Mouse (Mus musculus): Measurements from ENCODE around the gene Acot5.
"Not testable (repeated sequence)": the region's sequence is repeated elsewhere in the genome, so short reads cannot be mapped to it uniquely, and the experiment has no call there.

Acot5 gene

GRCm38 (mm10) chr12:84062336-84062735 is 6.8 kb upstream of the Acot5 start:
- in situ Hi-C loops (cut with MboI) = no loop called here

GRCm38 (mm10) chr12:84063228-84063627 is 5.9 kb upstream of the Acot5 start:
- in situ Hi-C loops (cut with MboI) = no loop called here

GRCm38 (mm10) chr12:84063833-84064232 is 5.3 kb upstream of the Acot5 start:
- in situ Hi-C loops (cut with MboI) = no loop called here

GRCm38 (mm10) chr12:84064621-84065020 is 4.5 kb upstream of the Acot5 start:
- in situ Hi-C loops (cut with MboI) = no loop called here

GRCm38 (mm10) chr12:84067752-84068151 is 1.4 kb upstream of the Acot5 start:
- in situ Hi-C loops (cut with MboI) = no loop called here

- in situ Hi-C loops (cut with MboI) = no loop called here
Observed at GRCm38 (mm10) chr12:84068296-84068695, 829 bp upstream of the Acot5 start.

GRCm38 (mm10) chr12:84069582-84069981 is 457 bp downstream of the Acot5 start:
- in situ Hi-C loops (cut with MboI) = not testable (repeated sequence)

- in situ Hi-C loops (cut with MboI) = no loop called here
Observed at GRCm38 (mm10) chr12:84071696-84072095, 2.6 kb downstream of the Acot5 start.

GRCm38 (mm10) chr12:84077371-84077990 is 8.4 kb downstream of the Acot5 start:
- in situ Hi-C loops (cut with MboI) = no loop called here

- in situ Hi-C loops (cut with MboI) = no loop called here
Observed at GRCm38 (mm10) chr12:84083842-84084241, 14.7 kb downstream of the Acot5 start.

GRCm38 (mm10) chr12:84084581-84084980 is 15.5 kb downstream of the Acot5 start:
- in situ Hi-C loops (cut with MboI) = no loop called here

GRCm38 (mm10) chr12:84094666-84095065 is 25.5 kb downstream of the Acot5 start:
- in situ Hi-C loops (cut with MboI) = not testable (repeated sequence)

- in situ Hi-C loops (cut with MboI) = no loop called here
Observed at GRCm38 (mm10) chr12:84099605-84100004, 30.5 kb downstream of the Acot5 start.

- in situ Hi-C loops (cut with MboI) = no loop called here
Observed at GRCm38 (mm10) chr12:84100071-84100470, 30.9 kb downstream of the Acot5 start.

GRCm38 (mm10) chr12:84100604-84101492 is 31.7 kb downstream of the Acot5 start, which contains the start of gene Acot6:
TSS of gene Acot6 (plus strand) at chr12:84100654.
- in situ Hi-C loops (cut with MboI) = not testable (repeated sequence)

- in situ Hi-C loops (cut with MboI) = no loop called here
Observed at GRCm38 (mm10) chr12:84101493-84101845, 32.3 kb downstream of the Acot5 start.

GRCm38 (mm10) chr12:84107012-84107411 is 37.9 kb downstream of the Acot5 start:
- in situ Hi-C loops (cut with MboI) = no loop called here

- in situ Hi-C loops (cut with MboI) = no loop called here
Observed at GRCm38 (mm10) chr12:84107692-84108091, 38.6 kb downstream of the Acot5 start.

- in situ Hi-C loops (cut with MboI) = no loop called here
Observed at GRCm38 (mm10) chr12:84109924-84110323, 40.8 kb downstream of the Acot5 start.

GRCm38 (mm10) chr12:84110814-84111213 is 41.7 kb downstream of the Acot5 start:
- in situ Hi-C loops (cut with MboI) = no loop called here

GRCm38 (mm10) chr12:84113676-84114075 is 44.6 kb downstream of the Acot5 start:
- in situ Hi-C loops (cut with MboI) = no loop called here

GRCm38 (mm10) chr12:84114153-84114994 is 45.2 kb downstream of the Acot5 start, which contains the start of gene Dnal1:
TSS of gene Dnal1 (plus strand) at chr12:84114366.
- in situ Hi-C loops (cut with MboI) = no loop called here

Measured in mature B cell (primary cell).